Mouse (Mus musculus): ENCODE measurements at regions not wholly inside any gene's neighbourhood (a gene's known extent, or its start where the extent isn't known, plus 50 kb on each side); places are given as distances from the start of the nearest gene placed in this dataset.

GRCm38 (mm10) chr9:46394239-46394638, 74.5 kb upstream of the 4931429L15Rik start:
- no peak for TF ChIP-seq CTCF (IDR thresholded peaks at IDR 0.05; ENCODE audit: control insufficient read depth, insufficient read depth, insufficient replicate concordance, low read depth, low read length)
- TF ChIP-seq POLR2A (IDR thresholded peaks at IDR 0.05; ENCODE audit: control insufficient read depth, low read depth, low read length): no peak

Measured in testis, adult 2 months (tissue).